Mouse (Mus musculus) liver, adult 2 months (tissue): ENCODE results near the gene Morn5.

ENCODE experiments used
- CTCF ChIP-seq: fragments of 200-500 bp; IDR thresholded peaks from 2 replicates; pipeline ENCODE4 v1.5.1; 2011; ENCODE audit warnings: low read depth, low read length, control low read depth
- POLR2A ChIP-seq: fragments of 200-500 bp; IDR thresholded peaks from 2 replicates; pipeline ENCODE4 v1.6.1; 2011; ENCODE audit warnings: low read length, control low read depth; ENCODE audit not compliant: insufficient read depth; ENCODE audit errors: extremely low read depth

DNA sequence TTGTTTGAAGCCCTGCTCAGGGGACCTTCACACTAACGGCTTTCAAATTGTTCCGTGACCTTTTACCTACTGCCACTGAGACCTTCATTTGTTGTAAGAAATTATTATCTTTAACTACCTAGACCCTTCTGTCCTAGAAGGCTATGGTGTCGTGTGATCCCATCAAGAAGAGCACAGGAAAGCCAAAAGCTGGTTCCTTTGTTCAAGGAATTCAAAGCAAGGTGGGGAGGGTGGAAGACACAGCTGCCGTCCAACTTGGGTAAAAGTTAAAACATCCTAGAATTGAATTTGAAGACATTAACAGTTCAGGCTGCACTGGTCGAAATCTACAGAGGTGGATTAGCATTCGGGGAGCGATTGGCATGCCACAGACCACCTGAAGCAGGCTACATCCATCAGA is 15.3 kb upstream of the Morn5 start:
- TF ChIP-seq CTCF = no peak
- TF ChIP-seq POLR2A = no peak
